Mouse (Mus musculus): ENCODE data around the gene Dctn5. TPM values are rescaled to one million over a fixed set of nuclear protein-coding genes. Genes with fewer than 3 reads are reported as not detected.
"Not testable (repeated sequence)": the region's sequence is repeated elsewhere in the genome, so short reads cannot be mapped to it uniquely, and the experiment has no call there.

Dctn5 gene
- 115 and 118 TPM in 2 replicates for polyA plus RNA-seq (2015; fragmentation: Nextera tagmentation; extraction: Ambion mirVana)

GRCm38 (mm10) chr7:122132497-122133337 is at the start of gene Dctn5, which contains the start of gene Palb2:
Gene Dctn5 (plus strand): TSS chr7:122133041.
Gene Palb2 (minus strand): TSS chr7:122132985.
- ATAC-seq (ENCODE audit: insufficient read depth, low FRiP score, low read depth) = peak; percentile 99
- peak within 1 kb of the TSS; percentile 84 for H3K4me3 ChIP-seq (replicated peaks)
- H3K4me2 ChIP-seq = peak within 1 kb of the TSS; percentile 59
- peak within 1 kb of the TSS; percentile 79 for H3K27ac ChIP-seq
- H3K4me1 ChIP-seq = no peaks in the 10 kb centered on the region
- under 1% methylated on average over 54 of the region's 54 CpGs for WGBS
- H3K36me3 ChIP-seq = peaks cover 10% of the 10 kb centered on the region; the same call in 1 of the 2 replicates
- H3K27me3 ChIP-seq (replicated peaks) = no peaks in the 10 kb centered on the region
- H3K9ac ChIP-seq = peak within 1 kb of the TSS; percentile 89
- no peaks in the 10 kb centered on the region for H3K9me3 ChIP-seq

- H3K27ac ChIP-seq = no peak overlapping the region
- ATAC-seq (ENCODE audit: insufficient read depth, low FRiP score, low read depth) = no peak
- no peaks in the 10 kb centered on the region for H3K27me3 ChIP-seq (replicated peaks)
- peaks cover 39% of the 10 kb centered on the region for H3K36me3 ChIP-seq
- H3K4me3 ChIP-seq (replicated peaks) = no peak overlapping the region
- H3K9ac ChIP-seq = no peak overlapping the region
- 86% methylated on average over 11 of the region's 11 CpGs for WGBS
- H3K4me2 ChIP-seq = no peak overlapping the region
- no peaks in the 10 kb centered on the region for H3K9me3 ChIP-seq
- no peaks in the 10 kb centered on the region for H3K4me1 ChIP-seq
Measured at GRCm38 (mm10) chr7:122087195-122087982, 45.5 kb upstream of the Dctn5 start.

GRCm38 (mm10) chr7:122094564-122095330 is 38.1 kb upstream of the Dctn5 start:
- H3K9ac ChIP-seq = no peak overlapping the region
- WGBS = 92% methylated on average over 2 of the region's 2 CpGs
- H3K9me3 ChIP-seq = no peaks in the 10 kb centered on the region
- H3K36me3 ChIP-seq = peaks cover 70% of the 10 kb centered on the region
- no peaks in the 10 kb centered on the region for H3K27me3 ChIP-seq (replicated peaks)
- no peak overlapping the region for H3K4me2 ChIP-seq
- no peak overlapping the region for H3K27ac ChIP-seq
- no peaks in the 10 kb centered on the region for H3K4me1 ChIP-seq
- no peak overlapping the region for H3K4me3 ChIP-seq (replicated peaks)
- no peak for ATAC-seq (ENCODE audit: insufficient read depth, low FRiP score, low read depth)

GRCm38 (mm10) chr7:122098009-122098408 is 34.8 kb upstream of the Dctn5 start:
- Histone ChIP-seq H3K9ac (no peak overlapping the region), H3K27me3 (replicated peaks) (no peaks in the 10 kb centered on the region), H3K9me3 (no peaks in the 10 kb centered on the region), H3K36me3 (peaks cover 48% of the 10 kb centered on the region), H3K27ac (no peak overlapping the region), H3K4me2 (no peak overlapping the region), H3K4me1 (peaks cover 11% of the 10 kb centered on the region), H3K4me3 (replicated peaks) (no peak overlapping the region)
- ATAC-seq (ENCODE audit: insufficient read depth, low FRiP score, low read depth) = no peak
- 90% methylated on average over 3 of the region's 3 CpGs for WGBS

- Histone ChIP-seq H3K9me3 (no peaks in the 10 kb centered on the region), H3K4me1 (peaks cover 11% of the 10 kb centered on the region), H3K27me3 (replicated peaks) (no peaks in the 10 kb centered on the region), H3K4me3 (replicated peaks) (no peak overlapping the region), H3K36me3 (peaks cover 42% of the 10 kb centered on the region), H3K4me2 (no peak overlapping the region), H3K9ac (no peak overlapping the region), H3K27ac (no peak overlapping the region)
- WGBS = 54% methylated on average over 4 of the region's 4 CpGs
- ATAC-seq (ENCODE audit: insufficient read depth, low FRiP score, low read depth) = no peak
Measured at GRCm38 (mm10) chr7:122099222-122099621, 33.6 kb upstream of the Dctn5 start.

- Histone ChIP-seq H3K4me1 (peaks cover 11% of the 10 kb centered on the region), H3K9ac (peak overlapping the region; percentile 60), H3K4me3 (replicated peaks) (peak overlapping the region; percentile 64), H3K4me2 (peak overlapping the region; percentile 82), H3K36me3 (peaks cover 22% of the 10 kb centered on the region)
- WGBS = 5% methylated on average over 28 of the region's 28 CpGs
- ATAC-seq (ENCODE audit: insufficient read depth, low FRiP score, low read depth) = peak; percentile 72
- H3K9me3 ChIP-seq; H3K27ac ChIP-seq; H3K27me3 ChIP-seq (replicated peaks): not testable (repeated sequence)
Measured at GRCm38 (mm10) chr7:122101014-122101746, 31.7 kb upstream of the Dctn5 start.

- Histone ChIP-seq H3K36me3 (peaks cover 21% of the 10 kb centered on the region), H3K4me2 (peak within 1 kb of the TSS; percentile 82), H3K4me1 (peaks cover 11% of the 10 kb centered on the region), H3K9me3 (no peaks in the 10 kb centered on the region), H3K9ac (peak within 1 kb of the TSS; percentile 60), H3K4me3 (replicated peaks) (peak within 1 kb of the TSS; percentile 64), H3K27me3 (replicated peaks) (no peaks in the 10 kb centered on the region), H3K27ac (no peak within 1 kb of the TSS)
- WGBS = 4% methylated on average over 38 of the region's 43 CpGs
- peak; percentile 99 for ATAC-seq (ENCODE audit: insufficient read depth, low FRiP score, low read depth)
Measured at GRCm38 (mm10) chr7:122101747-122102244, 31.0 kb upstream of the Dctn5 start, which contains the start of gene Ndufab1. Gene Ndufab1 (minus strand): TSS chr7:122101886.

- H3K4me1 ChIP-seq = no peaks in the 10 kb centered on the region
- 0 out of 2 replicates have a peak, but pooled peaks cover 4% of the 10 kb centered on the region for H3K36me3 ChIP-seq
- no peaks in the 10 kb centered on the region for H3K9me3 ChIP-seq
- H3K9ac ChIP-seq = no peak overlapping the region
- no peak overlapping the region for H3K27ac ChIP-seq
- H3K4me2 ChIP-seq = no peak overlapping the region
- no peak for ATAC-seq (ENCODE audit: insufficient read depth, low FRiP score, low read depth)
- no peak overlapping the region for H3K4me3 ChIP-seq (replicated peaks)
- H3K27me3 ChIP-seq (replicated peaks) = no peaks in the 10 kb centered on the region
- WGBS = 92% methylated on average over 6 of the region's 6 CpGs
Measured at GRCm38 (mm10) chr7:122108206-122108605, 24.6 kb upstream of the Dctn5 start.

GRCm38 (mm10) chr7:122123518-122123917 is 9.3 kb upstream of the Dctn5 start:
- Histone ChIP-seq H3K27ac (no peak overlapping the region), H3K4me2 (no peak overlapping the region), H3K27me3 (replicated peaks) (no peaks in the 10 kb centered on the region), H3K9me3 (no peaks in the 10 kb centered on the region), H3K9ac (no peak overlapping the region), H3K4me1 (no peaks in the 10 kb centered on the region), H3K4me3 (replicated peaks) (no peak overlapping the region), H3K36me3 (peaks cover 11% of the 10 kb centered on the region; the same call in 1 of the 2 replicates)
- 81% methylated on average over 4 of the region's 4 CpGs for WGBS
- ATAC-seq (ENCODE audit: insufficient read depth, low FRiP score, low read depth) = no peak

GRCm38 (mm10) chr7:122125636-122126035 is 7.2 kb upstream of the Dctn5 start:
- Histone ChIP-seq H3K4me1 (no peaks in the 10 kb centered on the region), H3K27me3 (replicated peaks) (no peaks in the 10 kb centered on the region), H3K27ac (no peak overlapping the region), H3K36me3 (peaks cover 11% of the 10 kb centered on the region; the same call in 1 of the 2 replicates), H3K4me3 (replicated peaks) (no peak overlapping the region), H3K9me3 (no peaks in the 10 kb centered on the region), H3K4me2 (no peak overlapping the region), H3K9ac (no peak overlapping the region)
- no peak for ATAC-seq (ENCODE audit: insufficient read depth, low FRiP score, low read depth)
- WGBS = 77% methylated on average over 8 of the region's 8 CpGs

- Histone ChIP-seq H3K4me1 (no peaks in the 10 kb centered on the region), H3K9me3 (no peaks in the 10 kb centered on the region), H3K27ac (no peak overlapping the region), H3K4me2 (no peak overlapping the region), H3K36me3 (peaks cover 11% of the 10 kb centered on the region; the same call in 1 of the 2 replicates), H3K9ac (no peak overlapping the region), H3K27me3 (replicated peaks) (no peaks in the 10 kb centered on the region), H3K4me3 (replicated peaks) (no peak overlapping the region)
- no peak for ATAC-seq (ENCODE audit: insufficient read depth, low FRiP score, low read depth)
- WGBS = 93% methylated on average over 11 of the region's 11 CpGs
Measured at GRCm38 (mm10) chr7:122126946-122127345, 5.9 kb upstream of the Dctn5 start.
